ENCODE assay signal across 8 mouse cellular contexts in the genomic region with DNA sequence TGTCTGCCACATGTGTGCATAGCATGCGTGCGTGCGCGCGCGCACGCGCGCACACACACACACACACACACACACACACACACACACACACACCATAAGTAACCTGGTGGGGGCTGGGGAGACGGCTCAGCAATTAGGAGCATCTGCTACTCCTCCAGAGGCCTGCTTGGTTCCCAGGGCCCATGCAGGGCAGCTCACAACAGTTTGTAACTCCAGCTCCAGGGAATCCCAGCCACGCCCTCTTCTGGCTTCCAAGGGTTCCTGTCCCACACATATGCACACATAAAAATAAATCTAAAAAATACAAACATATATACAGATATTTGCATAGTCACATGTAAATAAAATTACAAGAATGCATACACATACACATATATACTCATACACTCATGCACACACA. TPM values are rescaled to one million over a fixed set of nuclear protein-coding genes. Genes with fewer than 3 reads are reported as not detected.
DNase-seq lines count a peak whose midpoint lies in the region; ATAC-seq and TF ChIP-seq lines count a peak whose summit lies in the region.

No protein-coding gene starts in this region.

- H3K27me3 ChIP-seq in forebrain, postnatal 0 days (ENCODE audit: insufficient read depth, low read length): no peaks in the 10 kb centered on the region
- H3K27me3 ChIP-seq in forebrain, embryonic 14.5 days (replicated peaks; ENCODE audit: control insufficient read depth, insufficient read depth, low read length): no peaks in the 10 kb centered on the region
- peaks cover 16% of the 10 kb centered on the region for H3K27me3 ChIP-seq in megakaryocyte, embryonic 14.5 days (replicated peaks)
- peaks cover 18% of the 10 kb centered on the region; the same call in 1 of the 2 replicates for H3K27me3 ChIP-seq in liver, embryonic 15.5 days

- 88% methylated on average over 11 of the region's 11 CpGs for WGBS in forebrain, postnatal 0 days
- WGBS in forebrain, embryonic 14.5 days: 93% methylated on average over 11 of the region's 11 CpGs
- 56% methylated on average over 11 of the region's 11 CpGs for WGBS in liver, embryonic 15.5 days (ENCODE audit: insufficient replicate concordance)

- DNase-seq in forebrain, postnatal 0 days: no peak
- DNase-seq in forebrain, embryonic 14.5 days (ENCODE audit: low spot score): no peak
- DNase-seq in adrenal gland, postnatal 36 days: no peak
- no peak for DNase-seq in layer of hippocampus, adult 2 months (ENCODE audit: low spot score in 2 of 2)
- no peak for DNase-seq in spleen, adult 18-20 months

- peak overlapping the region; percentile 89 for H3K4me2 ChIP-seq in forebrain, postnatal 0 days (ENCODE audit: low read depth)
- no peak overlapping the region for H3K4me2 ChIP-seq in forebrain, embryonic 14.5 days (ENCODE audit: low read length)
- peak overlapping the region; percentile 85 for H3K4me2 ChIP-seq in liver, embryonic 15.5 days

- H3K36me3 ChIP-seq in forebrain, postnatal 0 days (ENCODE audit: insufficient read depth): no peaks in the 10 kb centered on the region
- H3K36me3 ChIP-seq in forebrain, embryonic 14.5 days (ENCODE audit: control insufficient read depth, insufficient read depth, low read length): no peaks in the 10 kb centered on the region
- H3K36me3 ChIP-seq in megakaryocyte, embryonic 14.5 days (replicated peaks; ENCODE audit: low read length): peaks cover 40% of the 10 kb centered on the region
- peaks cover 4% of the 10 kb centered on the region; the same call in 1 of the 2 replicates for H3K36me3 ChIP-seq in liver, embryonic 15.5 days (replicated peaks)

- no peaks in the 10 kb centered on the region for H3K9me3 ChIP-seq in forebrain, postnatal 0 days (ENCODE audit: low read length)
- no peaks in the 10 kb centered on the region for H3K9me3 ChIP-seq in forebrain, embryonic 14.5 days (replicated peaks; ENCODE audit: control insufficient read depth, low read length)
- H3K9me3 ChIP-seq in megakaryocyte, embryonic 14.5 days: peaks cover 3% of the 10 kb centered on the region; the same call in 1 of the 2 replicates
- H3K9me3 ChIP-seq in liver, embryonic 15.5 days (replicated peaks): no peaks in the 10 kb centered on the region

- H3K9ac ChIP-seq in forebrain, postnatal 0 days: no peak overlapping the region
- H3K9ac ChIP-seq in forebrain, embryonic 14.5 days (ENCODE audit: low read length): no peak overlapping the region
- H3K9ac ChIP-seq in liver, embryonic 15.5 days: 0 out of 2 replicates have a peak overlapping the region, but pooled peaks have one; percentile 19

- TF ChIP-seq CTCF in forebrain, postnatal 0 days (IDR thresholded peaks at IDR 0.05; ENCODE audit: low read depth): no peak
- no peak for TF ChIP-seq CTCF in layer of hippocampus, adult 2 months (conservative IDR thresholded peaks at IDR 0.05)

- no peak overlapping the region for H3K4me3 ChIP-seq in forebrain, postnatal 0 days (ENCODE audit: low read depth, low read length)
- H3K4me3 ChIP-seq in forebrain, embryonic 14.5 days (ENCODE audit: low read depth, low read length): no peak overlapping the region
- peak overlapping the region; percentile 100 for H3K4me3 ChIP-seq in megakaryocyte, embryonic 14.5 days (replicated peaks)
- peak overlapping the region; percentile 66; the same call in 1 of the 2 replicates for H3K4me3 ChIP-seq in liver, embryonic 15.5 days (replicated peaks)
- no peak overlapping the region; the same call in 1 of the 2 replicates for H3K4me3 ChIP-seq in layer of hippocampus, adult 2 months

- ATAC-seq in forebrain, postnatal 0 days: no peak
- ATAC-seq in forebrain, embryonic 14.5 days: no peak
- ATAC-seq in megakaryocyte, adult 5-6 weeks (ENCODE audit: poor library complexity, severe bottlenecking): no peak
- ATAC-seq in liver, embryonic 15.5 days (ENCODE audit: insufficient read depth): no peak

- no peak overlapping the region for H3K27ac ChIP-seq in forebrain, postnatal 0 days (ENCODE audit: low read depth, low read length)
- no peak overlapping the region for H3K27ac ChIP-seq in forebrain, embryonic 14.5 days (ENCODE audit: low read depth, low read length)
- H3K27ac ChIP-seq in liver, embryonic 15.5 days (replicated peaks): no peak overlapping the region; the same call in 1 of the 2 replicates
- no peak overlapping the region for H3K27ac ChIP-seq in layer of hippocampus, adult 2 months

- H3K4me1 ChIP-seq in forebrain, postnatal 0 days (ENCODE audit: insufficient read depth): peaks cover 8% of the 10 kb centered on the region; the same call in 1 of the 2 replicates
- peaks cover 5% of the 10 kb centered on the region for H3K4me1 ChIP-seq in forebrain, embryonic 14.5 days (ENCODE audit: control insufficient read depth, insufficient read depth, low read length)
- peaks cover 88% of the 10 kb centered on the region for H3K4me1 ChIP-seq in megakaryocyte, embryonic 14.5 days
- peaks cover 59% of the 10 kb centered on the region for H3K4me1 ChIP-seq in liver, embryonic 15.5 days (replicated peaks)

RNA-seq across cellular contexts. Expression of gene Ralb, which starts 1.9 kb away (rescaled TPM):
- 40.6 and 41.4 TPM in 2 replicates for total RNA-seq in forebrain, postnatal 0 days (2014; rRNA removed)
- polyA plus RNA-seq in forebrain, postnatal 0 days (2015; fragmentation: Nextera tagmentation; extraction: Ambion mirVana): 55.1 and 57.3 TPM in 2 replicates
- polyA plus RNA-seq in forebrain, embryonic 14.5 days (2014; fragmentation: Nextera tagmentation; extraction: Ambion mirVana): 41.6 and 43.7 TPM in 2 replicates
- 14.6 and 45.9 TPM in 2 replicates for polyA plus RNA-seq in megakaryocyte, embryonic 14.5 days (2012; ENCODE audit: insufficient read depth, low replicate concordance)
- total RNA-seq in megakaryocyte, adult 5-6 weeks (2015): 33.8 and 33.9 TPM in 2 replicates
- total RNA-seq in megakaryocyte, adult 5-6 weeks (2017): 67.8 and 72.4 TPM in 2 replicates
- polyA plus RNA-seq in liver, embryonic 15.5 days (2015; fragmentation: Nextera tagmentation; extraction: Ambion mirVana): 37.5 and 38.6 TPM in 2 replicates
- 10 to 100 TPM; 54.5 to 69.6 TPM for total RNA-seq in adrenal gland, postnatal 36 days (2021)
- total RNA-seq in layer of hippocampus, adult 2 months (2021): 10 to 100 TPM; 21.0 to 22.0 TPM

RNA-seq across cellular contexts. Expression of gene Tmem185b, which starts 23.2 kb away (rescaled TPM):
- total RNA-seq in forebrain, postnatal 0 days (2014; rRNA removed): 13.7 and 14.6 TPM in 2 replicates
- polyA plus RNA-seq in forebrain, postnatal 0 days (2015; fragmentation: Nextera tagmentation; extraction: Ambion mirVana): 9.0 and 12.3 TPM in 2 replicates
- polyA plus RNA-seq in forebrain, embryonic 14.5 days (2014; fragmentation: Nextera tagmentation; extraction: Ambion mirVana): 19.1 and 21.6 TPM in 2 replicates
- polyA plus RNA-seq in megakaryocyte, embryonic 14.5 days (2012; ENCODE audit: insufficient read depth, low replicate concordance): 16.4 and 19.8 TPM in 2 replicates
- 24.9 and 25.0 TPM in 2 replicates for total RNA-seq in megakaryocyte, adult 5-6 weeks (2015)
- total RNA-seq in megakaryocyte, adult 5-6 weeks (2017): 14.6 and 19.3 TPM in 2 replicates
- 7.9 TPM in 2 replicates for polyA plus RNA-seq in liver, embryonic 15.5 days (2015; fragmentation: Nextera tagmentation; extraction: Ambion mirVana)
- total RNA-seq in adrenal gland, postnatal 36 days (2021): 10 to 100 TPM; 28.0 to 28.5 TPM
- 10 to 100 TPM; 15.4 to 19.8 TPM for total RNA-seq in layer of hippocampus, adult 2 months (2021)

Comparison
In these comparisons a context has a peak if more than half of its experiments do, and no peak if none do; other contexts are left out.
1. H3K4me3 ChIP-seq: peak in megakaryocyte, embryonic 14.5 days (single experiment) and liver, embryonic 15.5 days (single experiment); none in forebrain, postnatal 0 days (single experiment), forebrain, embryonic 14.5 days (single experiment) and layer of hippocampus, adult 2 months (single experiment).